Mouse (Mus musculus) small intestine, adult 2 months (tissue): ENCODE data around the gene Itga2b. TPM values are rescaled to one million over a fixed set of nuclear protein-coding genes. Genes with fewer than 3 reads are reported as not detected.

Source experiments
- H3K27ac ChIP-seq: fragments of 200-500 bp; 2 replicates; pipeline ENCODE4 v1.5.1; 2012; ENCODE audit warnings: low read depth, low read length, control low read depth, inconsistent platforms; ENCODE audit not compliant: insufficient read depth
- H3K27me3 ChIP-seq: fragments of 200-500 bp; 2 replicates; pipeline ENCODE4 v1.6.1; 2012; ENCODE audit warnings: mild to moderate bottlenecking, moderate library complexity, low read length, inconsistent platforms; ENCODE audit not compliant: control insufficient read depth, insufficient read depth
- H3K36me3 ChIP-seq: fragments of 200-500 bp; 2 replicates; pipeline ENCODE4 v1.6.1; 2012; ENCODE audit warnings: mild to moderate bottlenecking, low read length, control low read depth, inconsistent platforms; ENCODE audit not compliant: control insufficient read depth, insufficient read depth
- H3K4me1 ChIP-seq: fragments of 200-500 bp; 2 replicates; pipeline ENCODE4 v1.6.1; 2012; ENCODE audit warnings: low read length, inconsistent platforms, mixed read lengths; ENCODE audit not compliant: control insufficient read depth, insufficient read depth, insufficient read length
- H3K4me3 ChIP-seq: fragments of 200-500 bp; 2 replicates; pipeline ENCODE4 v1.5.1; 2012; ENCODE audit warnings: low read depth, mild to moderate bottlenecking, control low read depth, inconsistent platforms, low read length, moderate library complexity
- CTCF ChIP-seq: fragments of 200-500 bp; IDR thresholded peaks from 2 replicates; pipeline ENCODE4 v1.5.1; 2012; ENCODE audit warnings: low read depth, mild to moderate bottlenecking, control low read depth, inconsistent platforms, low read length, moderate library complexity, mixed read lengths; ENCODE audit not compliant: insufficient replicate concordance, insufficient read length; ENCODE audit errors: extremely low read depth
- POLR2A ChIP-seq: fragments of 200-500 bp; IDR thresholded peaks from 2 replicates; pipeline ENCODE4 v1.6.1; 2012; ENCODE audit warnings: low read depth, mild to moderate bottlenecking, control low read depth, inconsistent platforms, low read length, moderate library complexity
- WGBS: fragments of 180-500 bp; shearing (Covaris S2); methylation state at CpG from one replicate; pipeline ENCODE4 v1.1.7; 2018; 5-methylcytosine and 5-hydroxymethylcytosine counted together
- polyA plus RNA-seq: library from polyadenylated mRNA; depleted of rRNA; stranded (reverse); fragments of >200 nt; gene quantifications from 2 replicates; pipeline ENCODE4 v1.2.3, GENCODE M21; 2012

Gene Itga2b
- polyA plus RNA-seq, 1 experiment, result 3.9 TPM

GRCm38 (mm10) chr11:102440255-102440654 lies 29.7 kb downstream of the Itga2b start:
- no peak overlapping the region for H3K4me3 ChIP-seq
- peaks cover 14% of the 10 kb centered on the region; the same call in 1 of the 2 replicates for H3K27me3 ChIP-seq
- WGBS, result 92% methylated on average over 8 of the region's 8 CpGs
- peaks cover 10% of the 10 kb centered on the region for H3K4me1 ChIP-seq
- no peak overlapping the region for H3K27ac ChIP-seq
- no peak for TF ChIP-seq CTCF
- TF ChIP-seq POLR2A, result no peak
- peaks cover 11% of the 10 kb centered on the region for H3K36me3 ChIP-seq

GRCm38 (mm10) chr11:102439093-102440082 lies 30.5 kb downstream of the Itga2b start:
- Histone ChIP-seq H3K4me3 (no peak overlapping the region), H3K27ac (no peak overlapping the region), H3K36me3 (peaks cover 19% of the 10 kb centered on the region), H3K27me3 (peaks cover 8% of the 10 kb centered on the region; the same call in 1 of the 2 replicates), H3K4me1 (peaks cover 10% of the 10 kb centered on the region)
- TF ChIP-seq CTCF (no peak), POLR2A (no peak)
- WGBS, result 89% methylated on average over 14 of the region's 14 CpGs

- TF ChIP-seq POLR2A, result no peak
- peak; percentile 66; the same call in 1 of the 2 replicates for TF ChIP-seq CTCF
- peaks cover 10% of the 10 kb centered on the region for H3K4me1 ChIP-seq
- H3K27ac ChIP-seq, result no peak overlapping the region
- 18% methylated on average over 77 of the region's 77 CpGs for WGBS
- peak overlapping the region; percentile 59 for H3K4me3 ChIP-seq
- peaks cover 19% of the 10 kb centered on the region for H3K36me3 ChIP-seq
- peaks cover 8% of the 10 kb centered on the region; the same call in 1 of the 2 replicates for H3K27me3 ChIP-seq
These were observed 31.5 kb downstream of the Itga2b start for GRCm38 (mm10) chr11:102438212-102439092.

- Histone ChIP-seq H3K27ac (no peak overlapping the region), H3K27me3 (peaks cover 8% of the 10 kb centered on the region; the same call in 1 of the 2 replicates), H3K4me3 (peak overlapping the region; percentile 59), H3K4me1 (peaks cover 14% of the 10 kb centered on the region), H3K36me3 (peaks cover 19% of the 10 kb centered on the region)
- TF ChIP-seq CTCF (no peak), POLR2A (no peak)
- WGBS, result 20% methylated on average over 87 of the region's 87 CpGs
These were observed 32.5 kb downstream of the Itga2b start for GRCm38 (mm10) chr11:102437120-102438061.

- no peak overlapping the region for H3K27ac ChIP-seq
- peaks cover 8% of the 10 kb centered on the region; the same call in 1 of the 2 replicates for H3K27me3 ChIP-seq
- TF ChIP-seq CTCF, result no peak
- no peak for TF ChIP-seq POLR2A
- WGBS, result 57% methylated on average over 10 of the region's 10 CpGs
- H3K4me1 ChIP-seq, result peaks cover 14% of the 10 kb centered on the region
- no peak overlapping the region for H3K4me3 ChIP-seq
- H3K36me3 ChIP-seq, result peaks cover 19% of the 10 kb centered on the region
These were observed 33.5 kb downstream of the Itga2b start for GRCm38 (mm10) chr11:102436471-102436790.

GRCm38 (mm10) chr11:102435754-102436470 lies 34.0 kb downstream of the Itga2b start:
- H3K27me3 ChIP-seq, result peaks cover 8% of the 10 kb centered on the region; the same call in 1 of the 2 replicates
- no peak overlapping the region for H3K27ac ChIP-seq
- 94% methylated on average over 18 of the region's 18 CpGs for WGBS
- H3K4me1 ChIP-seq, result peaks cover 18% of the 10 kb centered on the region
- H3K4me3 ChIP-seq, result no peak overlapping the region
- peaks cover 19% of the 10 kb centered on the region for H3K36me3 ChIP-seq
- TF ChIP-seq POLR2A, result no peak
- TF ChIP-seq CTCF, result no peak
